Mouse (Mus musculus) macrophage (primary cell): Measurements from ENCODE around the gene Rfwd3. TPM values are rescaled to one million over a fixed set of nuclear protein-coding genes. Genes with fewer than 3 reads are reported as not detected.
A peak's percentile ranks its signal among the peaks of the same experiment; 100 is the strongest.
"Not testable (repeated sequence)": the region's sequence is repeated elsewhere in the genome, so short reads cannot be mapped to it uniquely, and the experiment has no call there.

ENCODE experiments used
- H3K27ac ChIP-seq: fragments of 350-480 bp; formaldehyde crosslinking; 2 replicates; pipeline ENCODE4 v1.9.0; 2021
- H3K36me3 ChIP-seq: fragments of 350-480 bp; formaldehyde crosslinking; 2 replicates; pipeline ENCODE4 v1.9.0; 2021; ENCODE audit errors: inconsistent target
- H3K4me3 ChIP-seq: fragments of 350-480 bp; formaldehyde crosslinking; 2 replicates; pipeline ENCODE4 v1.9.0; 2021; ENCODE audit errors: inconsistent target
- H3K79me2 ChIP-seq: fragments of 350-480 bp; formaldehyde crosslinking; 2 replicates; pipeline ENCODE4 v1.9.0; 2021; ENCODE audit errors: inconsistent target
- WGBS: methylation state at CpG from one replicate; pipeline ENCODE4 v1.1.7; 2026; ENCODE audit warnings: inconsistent platforms; ENCODE audit not compliant: missing documents; 5-methylcytosine and 5-hydroxymethylcytosine counted together
- polyA plus RNA-seq: library from polyadenylated mRNA; stranded (reverse); fragments of 250-400 nt; gene quantifications from 3 replicates; pipeline ENCODE4 v1.2.4, GENCODE M21; 2018; ENCODE audit warnings: inconsistent platforms
- total RNA-seq, 78 experiments: library from RNA; depleted of rRNA; stranded (reverse); fragments of 250-400 nt; gene quantifications; 1 replicate in 9 of 78; 2 replicates in 24 of 78; 3 replicates in 43 of 78; 4 replicates in 2 of 78; pipeline ENCODE4 v1.2.4; 2018; ENCODE audit warnings: inconsistent platforms in 56 of 78

The Rfwd3 gene
- total RNA-seq (2018; cell fraction: chromatin; rRNA removed), result 10 to 100 TPM in 24 of 26 experiments, 1 to 10 TPM in 2; 8.4 to 40.6 (median 25.6) TPM
- total RNA-seq (2018; cell fraction: cytosol; rRNA removed), result 10 to 100 TPM; 15.0 to 29.6 (median 24.5) TPM
- total RNA-seq (2018; cell fraction: nucleus; rRNA removed), result 10 to 100 TPM; 10.8 to 50.8 (median 24.4) TPM
- 18.6 to 30.0 TPM (median 23.4 TPM) in 3 replicates for polyA plus RNA-seq

GRCm38 (mm10) chr8:111299821-111300568, at the start of gene Rfwd3:
TSS of gene Rfwd3 (minus strand) at chr8:111300222.
- 2% methylated on average over 66 of the region's 67 CpGs for WGBS
- Histone ChIP-seq H3K27ac (peak within 1 kb of the TSS; percentile 69), H3K36me3 (no peaks in the 10 kb centered on the region), H3K79me2 (peaks cover 48% of the 10 kb centered on the region), H3K4me3 (peak within 1 kb of the TSS; percentile 89)

GRCm38 (mm10) chr8:111343225-111343624, 43.2 kb upstream of the Rfwd3 start:
- Histone ChIP-seq H3K36me3 (no peaks in the 10 kb centered on the region), H3K27ac (no peak overlapping the region), H3K79me2 (no peaks in the 10 kb centered on the region), H3K4me3 (no peak overlapping the region)
- 7% methylated on average over 5 of the region's 5 CpGs for WGBS

- Histone ChIP-seq H3K4me3 (no peak overlapping the region), H3K79me2 (peaks cover 21% of the 10 kb centered on the region), H3K27ac (no peak overlapping the region), H3K36me3 (no peaks in the 10 kb centered on the region)
- 100% methylated on average over 3 of the region's 3 CpGs for WGBS
These were observed 40.2 kb upstream of the Rfwd3 start for GRCm38 (mm10) chr8:111340186-111340585.

GRCm38 (mm10) chr8:111338370-111339208, 38.6 kb upstream of the Rfwd3 start:
- H3K79me2 ChIP-seq, result peaks cover 37% of the 10 kb centered on the region
- H3K27ac ChIP-seq, result peak overlapping the region; percentile 94
- WGBS, result 2% methylated on average over 10 of the region's 12 CpGs
- H3K4me3 ChIP-seq, result peak overlapping the region; percentile 85
- H3K36me3 ChIP-seq, result peaks cover 4% of the 10 kb centered on the region; the same call in 1 of the 2 replicates

- Histone ChIP-seq H3K79me2 (peaks cover 44% of the 10 kb centered on the region), H3K27ac (peak within 1 kb of the TSS; percentile 94), H3K36me3 (peaks cover 10% of the 10 kb centered on the region; the same call in 1 of the 2 replicates), H3K4me3 (peak within 1 kb of the TSS; percentile 85)
- under 1% methylated on average over 29 of the region's 29 CpGs for WGBS
These were observed 37.9 kb upstream of the Rfwd3 start, which contains the start of gene Mlkl for GRCm38 (mm10) chr8:111337890-111338347. TSS of gene Mlkl (minus strand) at chr8:111338177.

- Histone ChIP-seq H3K36me3 (peaks cover 15% of the 10 kb centered on the region; the same call in 1 of the 2 replicates), H3K79me2 (peaks cover 45% of the 10 kb centered on the region), H3K27ac (peak overlapping the region; percentile 94), H3K4me3 (peak overlapping the region; percentile 85)
- WGBS, result 0% methylated on average over 16 of the region's 17 CpGs
These were observed 37.4 kb upstream of the Rfwd3 start for GRCm38 (mm10) chr8:111337311-111337889.

- Histone ChIP-seq H3K27ac (peak overlapping the region; percentile 94), H3K4me3 (peak overlapping the region; percentile 85), H3K79me2 (peaks cover 45% of the 10 kb centered on the region), H3K36me3 (peaks cover 21% of the 10 kb centered on the region; the same call in 1 of the 2 replicates)
- 75% methylated on average over 4 of the region's 4 CpGs for WGBS
These were observed 36.7 kb upstream of the Rfwd3 start for GRCm38 (mm10) chr8:111336692-111337091.

- Histone ChIP-seq H3K27ac (no peak overlapping the region), H3K4me3 (no peak overlapping the region), H3K79me2 (no peaks in the 10 kb centered on the region), H3K36me3 (peaks cover 51% of the 10 kb centered on the region)
- WGBS, result 58% methylated on average over 6 of the region's 6 CpGs
These were observed 25.3 kb upstream of the Rfwd3 start for GRCm38 (mm10) chr8:111325222-111325790.

GRCm38 (mm10) chr8:111314729-111315128, 14.7 kb upstream of the Rfwd3 start:
- Histone ChIP-seq H3K4me3 (no peak overlapping the region), H3K79me2 (no peaks in the 10 kb centered on the region), H3K36me3 (peaks cover 65% of the 10 kb centered on the region), H3K27ac (no peak overlapping the region)
- WGBS, result 96% methylated on average over 11 of the region's 12 CpGs

GRCm38 (mm10) chr8:111313961-111314360, 13.9 kb upstream of the Rfwd3 start:
- not testable (repeated sequence) for H3K79me2 ChIP-seq, H3K27ac ChIP-seq, H3K4me3 ChIP-seq
- WGBS, result 98% methylated on average over 6 of the region's 6 CpGs
- H3K36me3 ChIP-seq, result peaks cover 57% of the 10 kb centered on the region

- no peak overlapping the region for H3K27ac ChIP-seq
- H3K36me3 ChIP-seq, result peaks cover 48% of the 10 kb centered on the region
- no peak overlapping the region for H3K4me3 ChIP-seq
- 75% methylated on average over 2 of the region's 3 CpGs for WGBS
- no peaks in the 10 kb centered on the region for H3K79me2 ChIP-seq
These were observed 12.7 kb upstream of the Rfwd3 start for GRCm38 (mm10) chr8:111312758-111313162.

- not testable (repeated sequence) for H3K79me2 ChIP-seq, H3K4me3 ChIP-seq, H3K27ac ChIP-seq
- WGBS, result 95% methylated on average over 10 of the region's 15 CpGs
- H3K36me3 ChIP-seq, result peaks cover 29% of the 10 kb centered on the region
These were observed 10.0 kb upstream of the Rfwd3 start for GRCm38 (mm10) chr8:111310006-111310405.

- no peak overlapping the region for H3K4me3 ChIP-seq
- 0 out of 2 replicates have a peak, but pooled peaks cover under 1% of the 10 kb centered on the region for H3K36me3 ChIP-seq
- H3K27ac ChIP-seq, result no peak overlapping the region
- 79% methylated on average over 5 of the region's 5 CpGs for WGBS
- H3K79me2 ChIP-seq, result no peaks in the 10 kb centered on the region
These were observed 5.2 kb upstream of the Rfwd3 start for GRCm38 (mm10) chr8:111305031-111305730.
